Mouse (Mus musculus) stomach, embryonic 15.5 days (tissue): ENCODE data around the gene Msh2. TPM values are rescaled to one million over a fixed set of nuclear protein-coding genes. Genes with fewer than 3 reads are reported as not detected.
"Not testable (repeated sequence)": the region's sequence is repeated elsewhere in the genome, so short reads cannot be mapped to it uniquely, and the experiment has no call there.

ENCODE experiments used
- ATAC-seq: fragments of 200-750 bp; cut with Nextera tagmentation; 2 replicates; pipeline ENCODE4 v1.8.0; 2017; ENCODE audit warnings: low read depth, moderate number of reproducible peaks, moderate TSS enrichment; ENCODE audit not compliant: insufficient read depth, low FRiP score
- H3K27ac ChIP-seq: fragments of 300-500 bp; sonication (generic); 2 replicates; pipeline ENCODE4 v1.5.1; 2015; ENCODE audit warnings: mild to moderate bottlenecking, inconsistent platforms
- H3K27me3 ChIP-seq: fragments of 300-500 bp; sonication (generic); replicated peaks from 2 replicates; pipeline ENCODE4 v1.6.1; 2015; ENCODE audit warnings: inconsistent platforms
- H3K36me3 ChIP-seq: fragments of 300-500 bp; sonication (generic); 2 replicates; pipeline ENCODE4 v1.6.1; 2015; ENCODE audit warnings: inconsistent platforms
- H3K4me1 ChIP-seq: fragments of 300-500 bp; sonication (generic); 2 replicates; pipeline ENCODE4 v1.6.1; 2015; ENCODE audit warnings: inconsistent platforms
- H3K4me2 ChIP-seq: fragments of 300-500 bp; sonication (generic); 2 replicates; pipeline ENCODE4 v1.6.1; 2015; ENCODE audit warnings: mild to moderate bottlenecking, inconsistent platforms
- H3K4me3 ChIP-seq: fragments of 300-500 bp; sonication (generic); replicated peaks from 2 replicates; pipeline ENCODE4 v1.5.1; 2015; ENCODE audit warnings: inconsistent platforms
- H3K9ac ChIP-seq: fragments of 300-500 bp; sonication (generic); 2 replicates; pipeline ENCODE4 v1.6.1; 2015; ENCODE audit warnings: inconsistent platforms
- H3K9me3 ChIP-seq: fragments of 300-500 bp; sonication (generic); 2 replicates; pipeline ENCODE4 v1.6.1; 2016; ENCODE audit warnings: inconsistent platforms
- WGBS: fragments of 180-500 bp; shearing (Covaris S2); methylation state at CpG from one replicate; pipeline ENCODE4 v1.1.7; 2015; 5-methylcytosine and 5-hydroxymethylcytosine counted together
- polyA plus RNA-seq: library from polyadenylated mRNA; unstranded; fragments of >200 nt; fragmentation: Nextera tagmentation; extraction: Ambion mirVana; gene quantifications from 2 replicates; pipeline ENCODE4 v1.2.1, GENCODE M21; 2015

The Msh2 gene
- polyA plus RNA-seq, 1 experiment from 2014 or later, result 64.0 TPM

- Histone ChIP-seq H3K9me3 (no peaks in the 10 kb centered on the region), H3K36me3 (no peaks in the 10 kb centered on the region), H3K27me3 (no peaks in the 10 kb centered on the region), H3K4me3 (no peak overlapping the region), H3K4me2 (no peak overlapping the region), H3K4me1 (no peaks in the 10 kb centered on the region), H3K27ac (no peak overlapping the region), H3K9ac (no peak overlapping the region)
- 78% methylated on average over 10 of the region's 10 CpGs for WGBS
- ATAC-seq, result no peak
Measured at GRCm38 (mm10) chr17:87665066-87665822, 6.9 kb upstream of the Msh2 start.

DNA sequence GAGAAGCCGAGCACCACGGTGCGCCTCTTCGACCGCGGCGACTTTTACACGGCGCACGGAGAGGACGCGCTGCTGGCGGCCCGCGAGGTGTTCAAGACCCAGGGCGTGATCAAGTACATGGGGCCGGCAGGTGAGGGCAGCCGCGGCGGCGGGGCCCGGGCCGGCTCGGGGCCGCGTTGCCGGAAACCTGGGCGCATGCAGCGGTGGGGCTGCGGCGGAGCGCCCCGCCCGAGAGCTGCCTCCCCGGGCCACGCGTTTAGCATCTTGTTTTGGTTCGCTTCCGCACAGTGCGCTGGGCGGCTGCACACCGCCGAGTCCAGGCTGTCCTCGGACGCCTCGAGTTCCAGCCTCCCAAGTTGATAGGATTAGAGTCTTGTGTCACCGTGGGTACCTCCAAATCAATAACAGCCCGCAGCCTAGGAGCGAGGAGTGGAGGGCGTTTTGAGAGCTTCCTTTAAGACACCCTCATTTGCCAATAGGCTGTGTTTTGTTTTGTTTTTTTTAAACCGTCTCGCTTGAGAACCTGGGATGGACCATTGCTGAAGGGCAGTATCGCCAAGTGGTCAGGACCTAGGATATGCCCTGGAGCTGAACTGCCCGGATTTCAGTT lies 652 bp downstream of the Msh2 start:
- peak overlapping the region; percentile 72 for H3K4me2 ChIP-seq
- under 1% methylated on average over 54 of the region's 54 CpGs for WGBS
- peak; percentile 47 for ATAC-seq
- peak overlapping the region; percentile 78 for H3K27ac ChIP-seq
- no peaks in the 10 kb centered on the region for H3K36me3 ChIP-seq
- H3K4me3 ChIP-seq, result peak overlapping the region; percentile 84
- H3K9me3 ChIP-seq, result no peaks in the 10 kb centered on the region
- no peaks in the 10 kb centered on the region for H3K27me3 ChIP-seq
- H3K9ac ChIP-seq, result peak overlapping the region; percentile 65
- peaks cover 6% of the 10 kb centered on the region; the same call in 1 of the 2 replicates for H3K4me1 ChIP-seq

DNA sequence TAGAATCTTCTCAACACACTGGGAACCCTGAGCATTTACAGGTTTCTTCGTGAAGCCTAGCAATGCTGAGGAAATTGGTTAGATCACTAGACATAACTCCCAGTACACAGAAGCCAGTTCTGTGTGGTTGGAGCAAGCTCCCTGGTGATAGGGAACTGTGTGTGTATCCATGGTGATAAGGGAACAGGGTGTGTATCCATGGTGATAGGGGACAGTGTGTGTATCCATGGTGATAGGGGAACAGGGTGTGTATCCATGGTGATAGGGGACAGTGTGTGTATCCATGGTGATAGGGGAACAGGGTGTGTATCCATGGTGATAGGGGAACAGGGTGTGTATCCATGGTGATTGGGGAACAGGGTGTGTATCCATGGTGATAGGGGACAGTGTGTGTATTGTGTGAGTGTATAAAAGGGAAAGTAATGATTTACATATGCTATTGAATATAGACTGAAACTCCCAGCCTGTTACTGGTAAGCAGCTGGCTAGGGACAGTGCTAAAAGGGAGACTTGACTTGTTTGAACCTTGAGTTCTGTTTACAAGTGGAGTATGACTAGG lies 4.9 kb downstream of the Msh2 start:
- H3K4me2 ChIP-seq, H3K27me3 ChIP-seq, H3K36me3 ChIP-seq, H3K27ac ChIP-seq, H3K4me1 ChIP-seq, H3K9me3 ChIP-seq, H3K9ac ChIP-seq, ATAC-seq, H3K4me3 ChIP-seq: not testable (repeated sequence)
- 95% methylated on average over 1 of the region's 1 CpGs for WGBS

DNA sequence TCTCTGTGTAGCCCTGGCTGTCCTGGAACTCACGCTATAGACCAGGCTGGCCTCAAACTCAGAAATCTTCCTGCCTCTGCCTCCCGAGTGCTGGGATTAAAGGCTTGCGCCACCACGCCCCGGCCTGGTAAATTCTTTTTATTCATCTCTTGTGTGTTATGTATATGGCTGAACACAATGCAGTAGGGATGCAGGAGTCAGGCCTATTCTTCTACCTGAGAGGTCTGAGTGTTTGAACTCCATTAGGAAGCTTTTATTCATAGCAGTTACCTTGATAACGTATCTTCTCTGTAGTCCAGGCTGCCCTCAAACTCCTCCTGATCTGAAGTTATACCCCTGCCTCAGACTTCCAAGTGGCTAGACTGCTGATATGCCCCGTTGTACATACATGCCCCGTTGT lies 5.5 kb downstream of the Msh2 start:
- Histone ChIP-seq H3K4me3 (no peak overlapping the region), H3K27me3 (no peaks in the 10 kb centered on the region), H3K4me2 (no peak overlapping the region), H3K9me3 (no peaks in the 10 kb centered on the region), H3K4me1 (peaks cover 6% of the 10 kb centered on the region; the same call in 1 of the 2 replicates), H3K9ac (no peak overlapping the region), H3K36me3 (peaks cover 6% of the 10 kb centered on the region; the same call in 1 of the 2 replicates), H3K27ac (no peak overlapping the region)
- WGBS, result 94% methylated on average over 8 of the region's 8 CpGs
- no peak for ATAC-seq

DNA sequence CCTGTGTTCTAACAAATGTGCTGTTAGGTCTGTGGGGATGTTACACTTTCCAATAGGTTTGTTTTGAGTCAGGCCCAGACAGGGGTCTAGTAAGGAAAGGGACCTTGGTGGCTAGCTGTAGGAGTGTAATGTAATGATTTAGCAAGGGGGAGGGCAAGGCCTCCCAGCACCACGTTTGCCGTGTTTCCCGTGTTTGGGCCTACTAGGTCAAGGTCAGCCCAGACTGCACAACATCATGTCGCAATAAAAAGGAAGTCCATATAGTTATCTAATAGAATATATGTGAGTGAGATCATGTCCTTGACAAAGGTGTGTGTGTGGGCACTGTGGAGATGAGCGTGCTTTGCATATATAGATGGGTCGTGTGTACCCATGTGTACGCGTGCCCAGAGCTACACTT lies 17.1 kb downstream of the Msh2 start:
- Histone ChIP-seq H3K36me3 (peaks cover 21% of the 10 kb centered on the region), H3K4me2 (no peak overlapping the region), H3K9me3 (no peaks in the 10 kb centered on the region), H3K4me1 (no peaks in the 10 kb centered on the region), H3K9ac (no peak overlapping the region), H3K27ac (no peak overlapping the region), H3K4me3 (no peak overlapping the region), H3K27me3 (no peaks in the 10 kb centered on the region)
- no peak; the same call in 1 of the 2 replicates for ATAC-seq
- 88% methylated on average over 8 of the region's 8 CpGs for WGBS

- no peak for ATAC-seq
- H3K4me2 ChIP-seq, result no peak overlapping the region
- no peaks in the 10 kb centered on the region for H3K27me3 ChIP-seq
- H3K4me1 ChIP-seq, result no peaks in the 10 kb centered on the region
- peaks cover 20% of the 10 kb centered on the region for H3K36me3 ChIP-seq
- H3K9ac ChIP-seq, result no peak overlapping the region
- H3K9me3 ChIP-seq, result no peaks in the 10 kb centered on the region
- WGBS, result 85% methylated on average over 5 of the region's 5 CpGs
- H3K4me3 ChIP-seq, result no peak overlapping the region
- H3K27ac ChIP-seq, result no peak overlapping the region
Measured at GRCm38 (mm10) chr17:87691958-87692357, 19.8 kb downstream of the Msh2 start.

DNA sequence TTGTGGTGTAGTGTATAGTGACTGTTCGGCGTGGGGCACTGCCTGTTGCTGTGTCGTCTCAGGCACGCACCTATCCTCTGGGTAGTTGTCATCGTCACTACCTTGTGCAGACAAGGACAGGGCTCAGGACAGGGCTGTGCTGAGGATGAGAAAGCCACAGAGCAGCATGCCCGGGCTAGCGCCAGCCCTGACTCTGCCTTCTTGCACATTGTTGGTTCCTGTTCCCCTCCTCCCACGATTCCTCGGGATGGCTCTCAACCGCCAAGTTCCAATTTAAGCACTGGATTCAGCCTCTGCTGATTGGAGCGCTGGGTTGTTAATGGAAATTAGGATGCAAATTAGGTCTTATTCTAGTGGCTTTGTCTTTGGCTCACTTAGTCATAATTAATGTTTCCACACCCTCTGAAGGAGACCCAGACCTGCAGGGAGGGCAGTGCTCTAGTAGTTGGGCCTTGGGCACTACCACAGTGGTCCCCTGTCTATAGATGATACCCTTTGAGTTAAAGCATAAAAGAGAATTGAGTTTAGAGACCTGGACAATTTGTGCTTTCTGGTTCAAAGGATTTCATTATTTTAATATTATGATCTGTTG lies 23.8 kb downstream of the Msh2 start:
- H3K9me3 ChIP-seq, result no peaks in the 10 kb centered on the region
- H3K36me3 ChIP-seq, result peaks cover 8% of the 10 kb centered on the region; the same call in 1 of the 2 replicates
- no peak overlapping the region for H3K27ac ChIP-seq
- H3K4me2 ChIP-seq, result no peak overlapping the region
- ATAC-seq, result no peak
- H3K9ac ChIP-seq, result no peak overlapping the region
- WGBS, result 91% methylated on average over 11 of the region's 11 CpGs
- no peaks in the 10 kb centered on the region for H3K27me3 ChIP-seq
- H3K4me3 ChIP-seq, result no peak overlapping the region
- H3K4me1 ChIP-seq, result no peaks in the 10 kb centered on the region

- Histone ChIP-seq H3K36me3 (peaks cover 8% of the 10 kb centered on the region; the same call in 1 of the 2 replicates), H3K9me3 (no peaks in the 10 kb centered on the region), H3K4me3 (no peak overlapping the region), H3K4me2 (no peak overlapping the region), H3K27me3 (no peaks in the 10 kb centered on the region), H3K4me1 (no peaks in the 10 kb centered on the region), H3K9ac (no peak overlapping the region), H3K27ac (no peak overlapping the region)
- 86% methylated on average over 6 of the region's 6 CpGs for WGBS
- no peak for ATAC-seq
Measured at GRCm38 (mm10) chr17:87696814-87697213, 24.7 kb downstream of the Msh2 start.

DNA sequence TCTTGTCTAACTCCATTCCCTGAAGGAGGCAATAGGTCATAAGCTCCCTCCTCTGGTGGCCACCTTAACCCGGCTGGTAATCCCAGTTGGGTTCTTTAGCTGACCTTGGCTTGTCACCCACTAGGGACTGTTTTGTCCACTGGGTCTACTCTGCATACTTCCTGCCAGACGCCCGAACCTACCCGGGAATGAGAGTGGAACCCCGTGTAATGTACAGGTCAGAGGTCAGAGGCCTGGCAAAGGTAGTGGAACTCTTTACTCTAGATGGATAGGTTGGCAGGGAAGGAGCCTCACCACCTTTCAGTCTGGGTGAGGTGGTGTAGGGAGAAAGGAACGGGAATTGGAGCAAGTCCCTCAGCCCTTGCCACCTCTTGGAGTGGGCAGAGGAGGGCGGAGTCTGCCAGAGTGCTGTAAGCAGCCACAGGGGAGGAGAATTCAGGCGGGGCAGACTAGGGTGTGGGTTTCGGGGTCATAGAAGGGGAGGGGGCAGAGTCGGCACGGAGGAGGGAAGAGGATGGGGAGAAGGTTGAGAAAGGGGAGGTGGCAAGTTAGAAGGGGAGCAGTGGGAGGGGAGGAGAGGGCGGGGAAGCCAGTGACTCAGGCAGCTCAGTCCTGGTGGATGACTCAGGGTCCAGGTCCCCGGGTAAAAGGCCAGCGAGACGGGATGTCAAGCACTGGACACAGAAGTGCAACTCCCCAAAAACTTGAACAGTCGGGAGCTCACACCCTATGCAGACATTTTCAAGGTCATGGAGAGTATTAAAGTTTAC lies 27.1 kb downstream of the Msh2 start:
- Histone ChIP-seq H3K27ac (no peak overlapping the region), H3K36me3 (peaks cover 3% of the 10 kb centered on the region; the same call in 1 of the 2 replicates), H3K4me2 (no peak overlapping the region), H3K9me3 (no peaks in the 10 kb centered on the region), H3K9ac (no peak overlapping the region), H3K4me3 (no peak overlapping the region), H3K27me3 (no peaks in the 10 kb centered on the region), H3K4me1 (no peaks in the 10 kb centered on the region)
- ATAC-seq, result 0 out of 2 replicates have a peak, but pooled peaks have one; percentile 56
- WGBS, result 67% methylated on average over 16 of the region's 16 CpGs

- H3K27me3 ChIP-seq, result no peaks in the 10 kb centered on the region
- H3K4me2 ChIP-seq, result no peak overlapping the region
- H3K4me3 ChIP-seq, result no peak overlapping the region
- no peak overlapping the region for H3K9ac ChIP-seq
- ATAC-seq, result no peak
- no peaks in the 10 kb centered on the region for H3K9me3 ChIP-seq
- WGBS, result 83% methylated on average over 8 of the region's 8 CpGs
- H3K4me1 ChIP-seq, result no peaks in the 10 kb centered on the region
- peaks cover 3% of the 10 kb centered on the region; the same call in 1 of the 2 replicates for H3K36me3 ChIP-seq
- no peak overlapping the region for H3K27ac ChIP-seq
Measured at GRCm38 (mm10) chr17:87700101-87700500, 28.0 kb downstream of the Msh2 start.

DNA sequence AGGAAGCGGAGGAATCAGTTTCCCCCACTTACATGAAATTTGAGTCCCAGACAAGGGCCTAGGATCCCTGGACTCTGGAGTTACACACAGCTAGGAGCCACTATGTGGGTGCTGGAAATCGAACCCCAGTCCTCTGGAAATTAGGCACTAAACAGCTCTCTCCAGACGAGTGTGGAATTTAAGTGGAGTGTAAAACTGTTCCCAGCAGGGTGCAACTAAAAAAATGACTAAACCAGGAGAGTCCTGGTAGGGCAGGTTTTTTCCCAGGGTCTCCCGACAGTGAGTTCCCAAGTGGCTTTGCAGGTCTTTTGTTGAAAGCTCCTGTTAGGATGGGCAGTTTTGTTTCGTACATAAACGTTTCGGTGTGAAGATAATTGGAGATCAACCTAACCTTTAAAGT lies 52.6 kb downstream of the Msh2 start:
- Histone ChIP-seq H3K36me3 (peaks cover 31% of the 10 kb centered on the region), H3K9me3 (no peaks in the 10 kb centered on the region), H3K27me3 (no peaks in the 10 kb centered on the region), H3K4me1 (no peaks in the 10 kb centered on the region), H3K9ac (no peak overlapping the region), H3K27ac (no peak overlapping the region), H3K4me2 (no peak overlapping the region), H3K4me3 (no peak overlapping the region)
- WGBS, result 90% methylated on average over 7 of the region's 7 CpGs
- no peak for ATAC-seq
